ENCODE assay signal across 9 mouse cellular contexts in the genomic region with DNA sequence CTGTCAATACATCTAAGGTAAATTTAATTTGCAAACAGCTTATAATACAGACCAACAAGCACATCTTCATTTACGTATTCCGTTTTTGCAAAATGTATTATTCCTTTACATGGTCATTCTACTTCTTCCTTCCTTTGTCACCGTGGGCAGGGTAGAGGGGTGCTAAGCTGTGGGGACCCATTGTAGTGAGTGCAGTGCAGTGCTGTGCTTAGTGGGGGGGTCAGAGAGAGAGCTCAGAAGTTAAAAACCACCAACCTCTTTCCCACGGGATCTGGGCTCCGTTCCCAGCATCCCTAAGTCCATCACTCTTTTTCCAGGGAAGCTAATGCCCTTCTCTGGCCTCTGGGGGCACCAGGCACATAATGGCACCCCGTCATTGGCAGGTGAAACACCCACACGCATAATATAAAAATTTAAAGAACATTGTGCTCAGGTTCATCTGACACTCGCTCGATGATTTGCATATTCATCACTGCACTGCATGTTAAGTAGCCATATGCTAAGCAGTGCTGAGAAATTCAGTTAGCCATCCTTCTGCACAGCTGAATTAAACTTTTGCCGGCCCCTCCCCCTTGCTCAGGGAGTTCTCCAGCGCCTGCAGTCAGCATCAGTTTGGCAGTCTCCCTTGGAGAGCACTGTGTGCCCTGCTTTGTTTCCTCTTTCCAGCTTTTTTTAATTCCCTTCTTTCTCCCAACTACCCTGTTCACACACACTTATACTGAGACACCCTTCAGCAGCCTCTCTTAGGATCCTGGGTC. TPM values are rescaled to one million over a fixed set of nuclear protein-coding genes. Genes with fewer than 3 reads are reported as not detected.
DNase-seq lines count a peak whose midpoint lies in the region; ATAC-seq and TF ChIP-seq lines count a peak whose summit lies in the region.
"Had no signal": no experiment of that assay in that cellular context is flagged by ENCODE, and none has a peak within 500 bp of the region (broad histone marks: within the 10 kb centered on the region; RNA-seq: fewer than 3 reads in every experiment).

No protein-coding gene starts in this region.

- no peak overlapping the region for H3K27ac ChIP-seq in intestine, embryonic 14.5 days (ENCODE audit: low read depth)
- H3K27ac ChIP-seq in intestine, embryonic 16.5 days (ENCODE audit: low read length) = no peak overlapping the region
- peak overlapping the region; percentile 48; the same call in 1 of the 2 replicates for H3K27ac ChIP-seq in forebrain, embryonic 10.5 days
- peak overlapping the region; percentile 60; the same call in 1 of the 2 replicates for H3K27ac ChIP-seq in olfactory bulb, adult 2 months (ENCODE audit: insufficient read depth, low read depth, low read length)

- no peaks in the 10 kb centered on the region for H3K4me1 ChIP-seq in intestine, embryonic 14.5 days (replicated peaks; ENCODE audit: control insufficient read depth, insufficient read depth, low read length)
- H3K4me1 ChIP-seq in intestine, embryonic 16.5 days (ENCODE audit: control insufficient read depth, insufficient read depth, low read length) = no peaks in the 10 kb centered on the region
- H3K4me1 ChIP-seq in forebrain, embryonic 10.5 days = peaks cover 41% of the 10 kb centered on the region
- H3K4me1 ChIP-seq in olfactory bulb, adult 2 months (ENCODE audit: control insufficient read depth, insufficient read depth, low read length) = peaks cover 29% of the 10 kb centered on the region

- H3K27me3 ChIP-seq in intestine, embryonic 14.5 days (replicated peaks; ENCODE audit: control insufficient read depth, insufficient read depth, low read length) = no peaks in the 10 kb centered on the region
- H3K27me3 ChIP-seq in intestine, embryonic 16.5 days (replicated peaks; ENCODE audit: control insufficient read depth, insufficient read depth, low read length) = no peaks in the 10 kb centered on the region
- H3K27me3 ChIP-seq in forebrain, embryonic 10.5 days (ENCODE audit: poor library complexity, severe bottlenecking) = no peaks in the 10 kb centered on the region; the same call in 1 of the 2 replicates

- no peak for TF ChIP-seq POLR2A in olfactory bulb, adult 2 months (IDR thresholded peaks at IDR 0.05; ENCODE audit: insufficient read depth, low read depth, low read length)

- H3K9me3 ChIP-seq in intestine, embryonic 14.5 days (ENCODE audit: control insufficient read depth, low read length) = no peaks in the 10 kb centered on the region
- H3K9me3 ChIP-seq in intestine, embryonic 16.5 days (ENCODE audit: control insufficient read depth, low read length) = no peaks in the 10 kb centered on the region
- no peaks in the 10 kb centered on the region for H3K9me3 ChIP-seq in forebrain, embryonic 10.5 days

- H3K4me3 ChIP-seq in intestine, embryonic 14.5 days (ENCODE audit: low read depth, low read length) = no peak overlapping the region
- H3K4me3 ChIP-seq in intestine, embryonic 16.5 days (ENCODE audit: low read length) = no peak overlapping the region
- peak overlapping the region; percentile 30 for H3K4me3 ChIP-seq in forebrain, embryonic 10.5 days
- H3K4me3 ChIP-seq in olfactory bulb, adult 2 months (ENCODE audit: insufficient read depth, low read depth, low read length) = no peak overlapping the region

- no peak overlapping the region for H3K9ac ChIP-seq in intestine, embryonic 14.5 days (ENCODE audit: low read length)
- no peak overlapping the region for H3K9ac ChIP-seq in intestine, embryonic 16.5 days (ENCODE audit: low read depth, low read length)

- 32% methylated on average over 11 of the region's 11 CpGs for WGBS in intestine, embryonic 14.5 days
- 31% methylated on average over 11 of the region's 11 CpGs for WGBS in intestine, embryonic 16.5 days
- WGBS in forebrain, embryonic 10.5 days = 25% methylated on average over 11 of the region's 11 CpGs
- 20% methylated on average over 11 of the region's 11 CpGs for WGBS in olfactory bulb, adult 2 months

- no peaks in the 10 kb centered on the region for H3K36me3 ChIP-seq in intestine, embryonic 14.5 days (ENCODE audit: control insufficient read depth, insufficient read depth, low read length)
- no peaks in the 10 kb centered on the region for H3K36me3 ChIP-seq in intestine, embryonic 16.5 days (ENCODE audit: control insufficient read depth, insufficient read depth, low read length)
- no peaks in the 10 kb centered on the region for H3K36me3 ChIP-seq in forebrain, embryonic 10.5 days (replicated peaks)

- no peak for DNase-seq in intestine, embryonic 14.5 days (ENCODE audit: low spot score)
- peak; percentile 27 for DNase-seq in forebrain, embryonic 10.5 days (ENCODE audit: extremely low spot score, low spot score)
- peak; percentile 56 to 86 for DNase-seq in layer of hippocampus, postnatal 14 days (ENCODE audit: low spot score in 2 of 2)
- no peak for DNase-seq in spleen, postnatal 36 days (ENCODE audit: low spot score in 2 of 2)
- DNase-seq in heart, adult 11 months = no peak

- ATAC-seq in intestine, embryonic 14.5 days (replicated peaks; ENCODE audit: low FRiP score, low TSS enrichment, low read depth) = 0 out of 2 replicates have a peak, but pooled peaks have one; percentile 32
- no peak for ATAC-seq in intestine, embryonic 16.5 days
- no peak for ATAC-seq in granulocyte monocyte progenitor cell, adult 5-6 weeks (replicated peaks; ENCODE audit: poor library complexity, severe bottlenecking)

- no peak for TF ChIP-seq CTCF in olfactory bulb, adult 2 months (IDR thresholded peaks at IDR 0.05; ENCODE audit: insufficient read depth, low read depth, low read length)

- H3K4me2 ChIP-seq in intestine, embryonic 14.5 days (ENCODE audit: low read length) = no peak overlapping the region
- H3K4me2 ChIP-seq in intestine, embryonic 16.5 days (ENCODE audit: low read depth, low read length) = no peak overlapping the region

RNA-seq across cellular contexts. Expression of a gene that starts 48.2 kb away (rescaled TPM):
- polyA plus RNA-seq in intestine, embryonic 14.5 days (2014; fragmentation: Nextera tagmentation; extraction: Ambion mirVana) = not detected in 2 replicates
- polyA plus RNA-seq in intestine, embryonic 16.5 days (2015; fragmentation: Nextera tagmentation; extraction: Ambion mirVana) = not detected in 2 replicates
- polyA plus RNA-seq in forebrain, embryonic 10.5 days (2016; fragmentation: Nextera tagmentation; extraction: Ambion mirVana) = not detected in 2 replicates
- not detected for total RNA-seq in layer of hippocampus, postnatal 14 days (2021)
- polyA plus RNA-seq in olfactory bulb, adult 2 months (2012; ENCODE audit: insufficient read depth, insufficient read length, low replicate concordance, missing spikeins) = not detected in 2 replicates
- not detected in 2 replicates for total RNA-seq in granulocyte monocyte progenitor cell, adult 5-6 weeks (2014; fragmentation: Nextera tagmentation)
- total RNA-seq in granulocyte monocyte progenitor cell, adult 5-6 weeks (2017) = not detected in 2 replicates
- total RNA-seq: ES-E14 had no signal

Comparison
In these comparisons a context has a peak if more than half of its experiments do, and no peak if none do; other contexts are left out.
1. DNase-seq: peak in forebrain, embryonic 10.5 days (single experiment) and layer of hippocampus, postnatal 14 days (2 of 2); none in intestine, embryonic 14.5 days (single experiment), spleen, postnatal 36 days (0 of 2) and heart, adult 11 months (single experiment).
2. H3K27ac ChIP-seq: peak in forebrain, embryonic 10.5 days (single experiment) and olfactory bulb, adult 2 months (single experiment); none in intestine, embryonic 14.5 days (single experiment) and intestine, embryonic 16.5 days (single experiment).